Mouse (Mus musculus) lung, adult 2 months (tissue): Measurements from ENCODE around the gene Dlat.

Experiments used
- CTCF ChIP-seq: fragments of 200-500 bp; IDR thresholded peaks from 2 replicates; pipeline ENCODE4 v1.5.1; 2011; ENCODE audit warnings: mild to moderate bottlenecking, low read length, control low read depth; ENCODE audit not compliant: insufficient read depth
- POLR2A ChIP-seq: fragments of 200-500 bp; IDR thresholded peaks from 2 replicates; pipeline ENCODE4 v1.6.1; 2011; ENCODE audit warnings: low read depth, mild to moderate bottlenecking, control low read depth, low read length, borderline replicate concordance; ENCODE audit errors: extremely low read depth

DNA sequence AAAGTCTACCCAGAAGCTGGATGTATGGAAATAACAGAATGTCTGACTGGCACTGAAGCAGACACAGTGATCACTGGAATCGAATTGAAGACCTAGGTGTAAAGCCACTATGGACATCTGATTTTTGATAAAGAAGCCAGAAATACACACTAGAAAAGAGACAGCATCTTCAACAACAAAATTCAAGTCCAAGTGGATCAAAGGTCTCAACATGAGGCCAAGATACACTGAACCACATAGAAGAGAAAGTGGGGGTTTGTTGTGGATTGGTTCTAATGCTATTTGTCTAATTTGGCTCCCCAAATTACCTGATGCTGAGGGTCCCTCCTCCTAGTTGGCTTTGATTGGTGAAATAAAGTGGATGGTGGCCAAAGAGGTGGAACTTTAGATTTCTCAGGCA lies 19.8 kb upstream of the Dlat start:
- TF ChIP-seq CTCF, result no peak
- TF ChIP-seq POLR2A, result no peak
